Mouse (Mus musculus): Measurements from ENCODE around the gene Shisa9.

The Shisa9 gene

GRCm38 (mm10) chr16:12052051-12052450 lies 68.1 kb downstream of the Shisa9 start:
- DNase-seq (ENCODE audit: low read depth, low spot score), result no peak

DNA sequence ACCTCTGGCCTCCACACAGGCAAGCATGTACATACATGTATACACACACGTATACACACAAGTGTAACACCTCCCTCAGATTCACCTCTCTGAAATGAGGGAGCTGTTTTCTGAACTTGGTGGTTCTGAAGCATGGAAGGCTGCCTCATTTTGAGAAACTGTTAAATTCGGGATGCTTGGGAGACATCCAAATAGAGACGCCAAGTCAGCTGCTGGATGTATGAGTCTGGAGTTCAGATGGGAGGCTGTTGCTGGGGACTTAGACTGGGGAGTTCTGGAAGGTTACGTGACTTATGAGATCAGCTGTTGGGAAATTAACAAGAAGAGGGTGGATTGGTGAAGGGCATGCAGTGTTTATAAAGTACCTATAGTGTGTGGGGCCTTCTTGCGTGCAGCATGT lies 88.7 kb downstream of the Shisa9 start:
- DNase-seq (ENCODE audit: low read depth, low spot score), result no peak

DNA sequence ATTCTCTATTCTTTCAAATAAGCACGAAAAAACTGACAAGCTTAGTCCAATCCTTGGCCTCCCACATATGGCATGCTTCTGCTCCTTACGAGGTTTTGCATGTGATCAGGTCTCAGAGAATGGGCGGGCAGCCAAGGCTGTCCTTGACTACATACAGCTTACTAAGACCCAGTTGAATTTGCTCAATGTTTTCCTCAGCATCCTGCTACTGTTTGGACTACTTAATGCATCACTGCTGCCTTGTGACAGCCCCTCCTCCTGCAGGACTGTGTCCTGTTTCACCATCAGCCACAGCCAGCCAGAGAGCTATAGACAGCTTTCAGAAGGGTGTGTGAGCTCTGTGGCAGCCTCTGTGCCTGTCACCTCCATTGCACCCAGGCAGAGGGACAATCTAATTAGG lies 92.4 kb downstream of the Shisa9 start:
- DNase-seq (ENCODE audit: low read depth, low spot score), result no peak

GRCm38 (mm10) chr16:12076700-12077099 lies 92.8 kb downstream of the Shisa9 start:
- DNase-seq (ENCODE audit: low read depth, low spot score), result no peak

- no peak for DNase-seq (ENCODE audit: low read depth, low spot score)
Observed at GRCm38 (mm10) chr16:12083082-12083481, 99.2 kb downstream of the Shisa9 start.

DNA sequence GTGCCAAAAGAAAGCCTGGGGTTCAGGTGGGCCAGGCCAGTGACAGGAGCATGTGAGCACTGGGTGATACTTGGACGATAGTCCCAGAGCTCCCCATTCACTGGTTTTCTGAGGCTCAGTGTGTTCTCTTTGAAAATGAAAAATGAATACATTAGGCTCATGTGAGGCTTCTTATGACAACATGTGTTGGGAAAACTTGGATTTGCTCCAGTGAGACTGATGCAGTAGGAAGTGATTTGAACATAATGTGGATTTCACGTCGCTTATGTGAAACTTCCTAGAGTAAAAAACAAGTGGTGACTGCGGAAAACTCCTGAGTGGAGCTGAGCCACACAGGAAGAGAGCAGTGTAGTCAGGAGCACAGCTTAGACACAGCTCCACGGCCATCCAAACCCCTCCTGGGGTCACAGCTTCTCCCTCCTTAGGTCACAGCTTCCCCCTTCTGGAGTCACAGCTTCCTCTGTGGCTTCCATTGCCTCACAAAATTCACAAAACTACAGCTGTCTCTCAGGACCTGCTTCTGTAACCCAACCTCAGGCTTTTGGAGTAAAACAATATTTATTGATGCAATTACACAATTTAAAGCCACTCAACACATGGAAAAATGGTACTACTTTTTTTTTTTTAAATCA lies 106.8 kb downstream of the Shisa9 start:
- DNase-seq (ENCODE audit: low read depth, low spot score), result no peak

- no peak for DNase-seq (ENCODE audit: low read depth, low spot score)
Observed at GRCm38 (mm10) chr16:12093253-12093652, 109.3 kb downstream of the Shisa9 start.

GRCm38 (mm10) chr16:12094784-12095315 lies 110.9 kb downstream of the Shisa9 start:
- DNase-seq (ENCODE audit: low read depth, low spot score), result no peak

DNA sequence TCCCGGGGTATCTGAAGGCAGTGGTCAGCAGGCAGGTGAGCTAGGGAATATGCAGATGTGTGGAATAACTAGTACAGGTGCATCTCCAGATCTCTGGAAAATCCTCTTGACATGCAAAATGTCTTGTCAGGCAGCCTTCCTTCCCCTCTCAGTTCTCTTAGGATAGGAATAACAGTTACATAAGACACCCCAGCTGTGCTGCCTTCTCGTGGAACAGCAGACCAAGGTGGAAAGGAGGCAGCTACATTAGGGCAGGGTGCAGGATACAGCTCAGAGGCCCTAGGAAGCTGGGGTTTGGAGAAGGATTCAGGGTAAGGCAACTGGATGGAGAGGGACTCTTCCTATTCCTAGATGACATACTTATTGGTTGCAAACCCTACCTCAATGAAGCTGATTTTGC lies 111.5 kb downstream of the Shisa9 start:
- DNase-seq (ENCODE audit: low read depth, low spot score), result no peak

GRCm38 (mm10) chr16:12108436-12108835 lies 124.5 kb downstream of the Shisa9 start:
- no peak for DNase-seq (ENCODE audit: low read depth, low spot score)

DNA sequence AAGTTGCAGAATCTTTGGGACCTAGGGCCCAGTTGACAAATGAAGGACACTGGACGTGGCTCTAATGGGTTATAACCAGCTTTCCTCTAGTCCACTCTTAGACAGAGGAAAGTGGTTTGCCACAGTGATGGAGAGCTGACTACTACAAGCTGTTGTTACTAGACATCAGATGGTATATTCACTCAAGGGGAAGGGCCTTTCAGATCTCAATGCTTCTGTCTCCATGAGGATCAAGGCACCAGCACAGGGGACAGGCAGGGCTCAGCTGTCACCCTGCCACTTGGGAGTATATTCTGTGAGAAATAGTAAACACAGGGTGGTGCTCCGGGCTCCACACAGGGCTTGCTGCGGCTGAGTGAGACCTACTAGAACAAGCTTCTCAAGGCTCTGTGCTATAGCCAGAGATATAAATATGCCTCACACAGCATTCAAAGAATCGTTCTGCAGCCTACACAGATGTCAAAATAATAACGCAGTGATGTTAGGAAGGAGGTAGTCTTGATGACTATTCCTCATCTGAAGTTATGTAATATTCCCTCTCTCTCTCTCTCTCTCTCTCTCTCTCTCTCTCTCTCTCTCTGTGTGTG lies 127.0 kb downstream of the Shisa9 start:
- DNase-seq (ENCODE audit: low read depth, low spot score), result no peak

DNA sequence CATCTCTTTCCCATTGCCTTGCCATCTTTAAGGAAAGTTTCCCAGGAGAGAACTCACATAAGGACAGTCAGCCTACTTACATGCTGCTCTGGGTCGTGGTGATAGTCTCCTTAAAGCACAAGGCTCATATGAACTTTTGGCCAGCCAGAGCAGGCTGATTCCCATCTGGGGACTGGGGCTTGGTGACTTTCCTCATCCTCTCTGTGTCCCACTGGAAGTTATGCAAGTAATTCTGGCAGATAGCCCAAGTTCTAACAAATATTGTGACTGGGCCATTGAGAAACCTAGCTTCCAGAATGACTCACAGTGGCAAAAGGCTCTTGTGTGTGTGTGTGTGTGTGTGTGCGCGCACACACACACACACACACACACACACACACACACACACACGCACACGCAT lies 130.5 kb downstream of the Shisa9 start:
- DNase-seq (ENCODE audit: low read depth, low spot score), result no peak

- no peak for DNase-seq (ENCODE audit: low read depth, low spot score)
Observed at GRCm38 (mm10) chr16:12115040-12115856, 131.3 kb downstream of the Shisa9 start.

GRCm38 (mm10) chr16:12116926-12117325 lies 133.0 kb downstream of the Shisa9 start:
- no peak for DNase-seq (ENCODE audit: low read depth, low spot score)

- DNase-seq (ENCODE audit: low read depth, low spot score), result no peak
Observed at GRCm38 (mm10) chr16:12119463-12119862, 135.6 kb downstream of the Shisa9 start.

DNA sequence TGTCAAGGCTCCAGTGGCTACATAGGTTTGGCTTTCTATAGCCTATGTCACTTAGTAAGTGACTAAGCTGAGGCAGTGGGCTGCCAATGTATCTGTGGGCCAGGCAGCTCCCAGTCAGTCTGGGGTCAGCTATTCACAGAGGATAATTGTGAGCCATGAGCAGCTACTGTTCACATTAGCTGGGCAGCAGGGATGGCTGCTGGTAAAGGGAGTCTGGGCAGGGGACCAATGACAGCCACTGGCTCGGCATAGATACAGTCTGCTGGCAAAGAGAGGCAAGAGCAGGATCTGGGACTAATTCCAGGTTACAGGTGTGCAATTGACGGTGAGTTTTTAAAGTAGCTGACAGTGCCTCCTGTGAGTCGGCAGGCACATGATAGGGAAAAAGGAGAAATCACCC lies 145.9 kb downstream of the Shisa9 start:
- no peak for DNase-seq (ENCODE audit: low read depth, low spot score)

DNA sequence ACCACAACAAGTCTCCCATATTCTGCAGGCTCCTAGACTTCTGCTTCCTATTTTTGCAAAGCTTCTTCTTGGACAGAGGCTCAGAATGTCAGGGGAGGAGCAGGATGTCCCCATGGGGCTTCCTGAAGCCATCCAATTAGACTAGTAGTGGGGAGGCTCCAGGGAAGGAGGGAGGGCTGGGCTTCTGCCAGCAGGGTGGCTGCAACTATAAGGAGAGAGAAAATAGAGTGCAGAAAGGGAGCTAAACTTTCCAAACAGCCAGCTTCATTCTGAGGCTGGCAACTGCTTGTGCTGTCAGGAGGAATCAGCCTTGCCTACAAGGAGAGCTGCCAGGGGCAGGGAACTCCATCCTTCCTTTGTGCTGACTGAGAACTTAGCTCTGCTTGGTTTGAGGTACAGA lies 162.8 kb downstream of the Shisa9 start:
- DNase-seq (ENCODE audit: low read depth, low spot score), result no peak

DNA sequence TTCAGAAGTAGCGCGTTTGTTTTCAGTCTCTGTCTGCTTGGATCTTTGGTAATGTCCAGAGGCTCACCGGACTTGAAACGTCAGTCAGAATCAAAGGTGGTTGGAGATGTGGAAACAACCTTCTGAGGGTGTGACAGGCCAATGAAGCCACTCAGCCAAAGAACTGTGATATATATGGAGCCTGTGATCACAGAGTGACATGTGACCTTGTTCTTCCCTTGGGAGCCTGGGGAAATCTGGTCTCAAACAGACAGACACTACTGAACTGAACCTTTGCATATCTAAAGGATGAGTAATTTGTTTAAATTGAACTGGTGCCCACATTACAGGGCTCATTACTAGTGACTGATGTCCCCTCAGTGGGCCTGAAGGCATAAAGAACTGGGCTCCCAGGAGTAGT lies 168.1 kb downstream of the Shisa9 start:
- no peak for DNase-seq (ENCODE audit: low read depth, low spot score)

DNA sequence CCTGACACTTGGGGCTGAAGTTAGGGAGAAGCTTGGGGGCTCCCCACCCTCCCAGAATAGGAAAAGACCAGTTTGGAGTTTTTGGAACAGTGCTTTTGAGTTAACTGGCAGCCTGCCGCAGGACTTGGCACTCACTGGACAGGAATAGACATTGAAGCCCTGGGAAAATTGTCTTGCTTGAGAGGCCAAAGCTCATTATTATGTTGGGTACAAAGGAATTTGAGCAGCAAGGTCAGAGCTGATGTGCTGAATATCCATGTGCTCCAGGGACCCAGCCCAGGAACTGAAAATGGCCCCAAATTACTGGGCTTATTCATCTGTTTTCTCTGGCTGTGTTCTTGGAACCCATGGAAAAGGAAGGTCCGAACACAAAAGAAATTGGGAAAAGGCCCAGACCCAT lies 170.6 kb downstream of the Shisa9 start:
- no peak for DNase-seq (ENCODE audit: low read depth, low spot score)

GRCm38 (mm10) chr16:12173482-12174041 lies 189.6 kb downstream of the Shisa9 start:
- DNase-seq (ENCODE audit: low read depth, low spot score), result no peak

GRCm38 (mm10) chr16:12178031-12178430 lies 194.1 kb downstream of the Shisa9 start:
- no peak for DNase-seq (ENCODE audit: low read depth, low spot score)

DNA sequence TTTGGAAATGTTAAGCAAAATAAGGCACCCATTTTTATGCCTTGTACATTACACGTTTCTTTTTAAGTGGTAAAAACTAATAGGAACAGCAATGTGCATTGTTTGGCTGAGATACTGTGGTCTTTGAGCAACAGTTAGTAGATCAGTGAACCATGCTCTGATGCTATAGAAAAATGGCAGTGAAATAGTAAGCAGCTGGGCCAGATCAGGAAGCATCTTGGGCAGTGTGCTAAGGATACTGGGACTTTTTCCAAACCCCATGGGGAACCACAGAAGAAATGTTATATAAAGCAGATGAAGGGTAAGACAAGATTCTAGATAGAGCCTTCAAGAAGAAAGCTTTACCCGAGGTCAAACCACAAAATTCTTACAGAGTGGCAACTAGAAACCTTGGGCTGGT lies 205.8 kb downstream of the Shisa9 start:
- no peak for DNase-seq (ENCODE audit: low read depth, low spot score)
